Mouse (Mus musculus) testis, postnatal 10 days (tissue): Measurements from ENCODE around the gene Dctn1.

Source experiments
- DNase-seq: peaks from one replicate; pipeline ENCODE4 v3.0.0; 2021; ENCODE audit warnings: low spot score

Dctn1 gene

DNA sequence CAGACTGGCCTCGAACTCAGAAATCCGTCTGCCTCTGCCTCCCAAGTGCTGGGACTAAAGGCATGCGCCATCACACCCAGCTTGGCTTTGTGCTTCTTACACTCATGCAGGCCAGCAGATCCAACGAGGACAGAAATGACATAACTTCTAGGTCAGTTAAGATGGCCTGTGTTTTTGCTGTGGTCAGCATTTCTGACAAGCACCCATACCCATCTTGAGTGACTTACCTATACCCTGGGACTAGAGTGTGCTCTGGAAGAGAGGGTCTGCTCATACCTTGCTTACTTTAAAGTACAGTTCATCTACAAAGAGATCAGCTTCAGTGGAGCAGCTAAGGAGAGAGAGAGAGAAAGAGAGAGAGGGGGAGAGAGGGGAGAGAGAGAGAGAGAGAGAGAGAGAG lies 67.6 kb downstream of the Dctn1 start:
- no peak for DNase-seq

- DNase-seq = no peak
Measured at GRCm38 (mm10) chr6:83234280-83234741, 68.6 kb downstream of the Dctn1 start.

GRCm38 (mm10) chr6:83237123-83237522 lies 71.4 kb downstream of the Dctn1 start:
- no peak for DNase-seq

- DNase-seq = no peak
Measured at GRCm38 (mm10) chr6:83244422-83245061, 78.8 kb downstream of the Dctn1 start.

GRCm38 (mm10) chr6:83245134-83245533 lies 79.4 kb downstream of the Dctn1 start:
- peak; percentile 88 for DNase-seq

DNA sequence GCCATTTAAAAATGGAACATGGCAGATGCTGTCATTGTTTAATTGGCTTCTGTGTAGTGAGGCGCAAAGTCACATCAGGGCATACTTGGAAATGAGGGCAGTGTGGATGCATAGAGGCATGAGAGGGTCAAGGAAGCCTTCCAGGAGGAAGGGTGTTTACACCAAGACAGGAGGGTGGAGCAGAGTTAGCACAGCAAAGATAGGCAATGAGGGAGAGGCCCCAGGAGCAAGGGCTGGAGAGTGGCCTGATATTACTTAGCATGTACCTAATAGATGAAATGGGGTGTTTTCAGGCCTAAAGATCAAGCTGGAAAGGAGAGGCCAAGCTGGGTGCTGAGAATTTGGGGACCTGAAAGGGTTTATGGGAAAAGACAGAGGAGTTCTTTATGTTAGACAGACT lies 80.3 kb downstream of the Dctn1 start:
- DNase-seq = no peak

- DNase-seq = no peak
Measured at GRCm38 (mm10) chr6:83246750-83247149, 81.0 kb downstream of the Dctn1 start.

- DNase-seq = no peak
Measured at GRCm38 (mm10) chr6:83247153-83247552, 81.4 kb downstream of the Dctn1 start.
